Mouse (Mus musculus) thymus, adult 2 months (tissue): Measurements from ENCODE around the gene Gpr108. TPM values are rescaled to one million over a fixed set of nuclear protein-coding genes. Genes with fewer than 3 reads are reported as not detected.
A peak's percentile ranks its signal among the peaks of the same experiment; 100 is the strongest.

Source experiments
- DNase-seq: peaks from one replicate; pipeline ENCODE4 v3.0.0; 2021
- H3K27ac ChIP-seq: fragments of 200-500 bp; 2 replicates; pipeline ENCODE4 v1.5.1; 2012; ENCODE audit warnings: low read length, control low read depth; ENCODE audit not compliant: control insufficient read depth, insufficient read depth
- H3K27me3 ChIP-seq: fragments of 200-500 bp; 2 replicates; pipeline ENCODE4 v1.6.1; 2012; ENCODE audit warnings: mild to moderate bottlenecking, low read length, moderate library complexity, mixed read lengths; ENCODE audit not compliant: control insufficient read depth, insufficient read depth
- H3K36me3 ChIP-seq: fragments of 200-500 bp; 2 replicates; pipeline ENCODE4 v1.6.1; 2012; ENCODE audit warnings: mild to moderate bottlenecking, low read length, moderate library complexity; ENCODE audit not compliant: control insufficient read depth, insufficient read depth
- H3K4me1 ChIP-seq: fragments of 200-500 bp; replicated peaks from 2 replicates; pipeline ENCODE4 v1.6.1; 2012; ENCODE audit warnings: low read length; ENCODE audit not compliant: control insufficient read depth, insufficient read depth
- H3K4me3 ChIP-seq: fragments of 200-500 bp; 2 replicates; pipeline ENCODE4 v1.5.1; 2012; ENCODE audit warnings: mild to moderate bottlenecking, low read length, control low read depth, moderate library complexity; ENCODE audit not compliant: control insufficient read depth, insufficient read depth
- CTCF ChIP-seq: fragments of 200-500 bp; IDR thresholded peaks from 2 replicates; pipeline ENCODE4 v1.5.1; 2012; ENCODE audit warnings: mild to moderate bottlenecking, control low read depth, low read length, moderate library complexity, borderline replicate concordance; ENCODE audit not compliant: control insufficient read depth, poor library complexity, insufficient read depth; ENCODE audit errors: extremely low read depth
- POLR2A ChIP-seq: fragments of 200-500 bp; IDR thresholded peaks from 2 replicates; pipeline ENCODE4 v1.6.1; 2012; ENCODE audit warnings: mild to moderate bottlenecking, low read length, control low read depth, moderate library complexity; ENCODE audit not compliant: control insufficient read depth, poor library complexity, insufficient read depth; ENCODE audit errors: extremely low read depth
- WGBS: fragments of 180-500 bp; shearing (Covaris S2); methylation state at CpG from one replicate; pipeline ENCODE4 v1.1.7; 2018; 5-methylcytosine and 5-hydroxymethylcytosine counted together
- polyA plus RNA-seq: library from polyadenylated mRNA; depleted of rRNA; stranded (reverse); fragments of >200 nt; gene quantifications from 2 replicates; pipeline ENCODE4 v1.2.3, GENCODE M21; 2012

The Gpr108 gene
- polyA plus RNA-seq, 1 experiment: 63.9 TPM

DNA sequence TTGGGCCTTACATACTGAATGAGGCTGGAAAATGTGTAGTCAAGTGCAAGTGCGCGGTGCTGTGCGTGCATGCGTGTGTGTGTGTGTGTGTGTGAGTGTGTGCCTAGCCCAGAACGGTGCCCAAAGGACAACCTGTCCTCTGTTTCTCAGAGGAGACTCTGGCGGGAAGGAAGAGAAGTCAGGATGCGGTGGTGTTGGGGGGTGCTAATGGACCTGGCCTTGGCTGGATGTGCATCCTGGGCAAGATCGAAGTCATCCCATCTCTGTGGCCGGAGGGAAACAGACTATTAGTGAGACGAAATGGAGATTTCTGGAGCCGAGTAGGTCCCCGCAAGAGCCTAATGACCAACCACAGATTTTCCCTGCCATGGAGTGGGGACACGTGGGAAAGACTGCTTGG, 525 bp upstream of the Gpr108 start:
- WGBS: 13% methylated on average over 13 of the region's 13 CpGs
- DNase-seq: peak; percentile 26
- Histone ChIP-seq H3K27ac (peak overlapping the region; percentile 82), H3K27me3 (no peaks in the 10 kb centered on the region), H3K36me3 (no peaks in the 10 kb centered on the region), H3K4me1 (peaks cover 29% of the 10 kb centered on the region), H3K4me3 (peak overlapping the region; percentile 59)
- TF ChIP-seq POLR2A (no peak), CTCF (no peak)

GRCm38 (mm10) chr17:57247393-57248200, 649 bp downstream of the Gpr108 start:
- 0 out of 2 replicates have a peak, but pooled peaks have one; percentile 46 for TF ChIP-seq POLR2A
- peak; percentile 27; the same call in 1 of the 2 replicates for TF ChIP-seq CTCF
- Histone ChIP-seq H3K4me1 (peaks cover 29% of the 10 kb centered on the region), H3K27me3 (no peaks in the 10 kb centered on the region), H3K36me3 (peaks cover 6% of the 10 kb centered on the region), H3K4me3 (peak overlapping the region; percentile 91), H3K27ac (peak overlapping the region; percentile 80)
- DNase-seq: peak; percentile 92
- 1% methylated on average over 46 of the region's 46 CpGs for WGBS

DNA sequence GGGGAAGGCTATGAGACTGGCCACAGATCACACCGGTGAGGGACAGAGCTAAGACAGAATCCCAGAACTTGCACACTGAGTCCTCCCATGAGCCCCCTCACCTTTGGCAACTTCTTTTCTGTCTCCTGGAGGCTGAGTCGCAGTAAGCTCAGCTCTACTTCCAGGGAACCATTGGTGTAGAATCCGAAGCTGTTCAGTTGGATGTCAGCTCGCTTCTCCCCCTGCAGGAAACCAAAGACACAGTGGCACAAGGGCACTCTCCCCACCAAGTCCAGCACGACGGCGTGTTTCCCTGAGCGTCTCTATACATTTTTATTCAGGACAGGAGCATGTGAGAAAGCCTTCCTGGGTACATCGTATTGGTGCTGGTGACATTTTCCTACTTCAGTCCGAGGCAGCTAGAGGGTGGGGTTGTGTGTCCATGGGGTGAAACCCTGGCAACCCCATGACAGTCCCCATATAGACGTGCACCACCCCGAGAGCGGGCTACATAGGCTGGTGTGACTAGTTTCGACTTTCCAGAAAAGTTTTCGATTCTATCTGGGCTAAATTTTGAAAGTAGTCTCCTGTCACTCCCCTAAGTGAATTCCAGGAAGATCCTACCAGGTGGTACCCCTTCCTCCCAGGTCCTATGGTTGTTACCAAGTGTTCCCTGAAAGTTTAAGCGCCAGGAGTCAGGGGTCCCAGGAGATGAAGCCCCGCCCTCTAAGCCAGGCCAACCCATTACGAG, 1.4 kb downstream of the Gpr108 start:
- Histone ChIP-seq H3K27me3 (no peaks in the 10 kb centered on the region), H3K27ac (peak overlapping the region; percentile 79; the same call in 1 of the 2 replicates), H3K4me1 (peaks cover 29% of the 10 kb centered on the region), H3K4me3 (peak overlapping the region; percentile 91), H3K36me3 (peaks cover 6% of the 10 kb centered on the region)
- TF ChIP-seq CTCF (peak; percentile 24; the same call in 1 of the 2 replicates), POLR2A (no peak)
- DNase-seq: peak; percentile 31
- WGBS: 6% methylated on average over 18 of the region's 18 CpGs

- Histone ChIP-seq H3K4me1 (peaks cover 26% of the 10 kb centered on the region), H3K4me3 (no peak overlapping the region)
- 95% methylated on average over 10 of the region's 10 CpGs for WGBS
These were observed 2.8 kb downstream of the Gpr108 start for GRCm38 (mm10) chr17:57245311-57245929.

GRCm38 (mm10) chr17:57243650-57244370, 4.4 kb downstream of the Gpr108 start:
- no peak for DNase-seq
- no peak overlapping the region for H3K4me3 ChIP-seq
- 91% methylated on average over 10 of the region's 10 CpGs for WGBS

More at GRCm38 (mm10) chr17:57245311-57245929, 2.8 kb downstream of the Gpr108 start:
- no peak for TF ChIP-seq CTCF
- TF ChIP-seq POLR2A: no peak
- DNase-seq: no peak
- Histone ChIP-seq H3K27ac (no peak overlapping the region), H3K36me3 (peaks cover 6% of the 10 kb centered on the region), H3K27me3 (no peaks in the 10 kb centered on the region)

DNA sequence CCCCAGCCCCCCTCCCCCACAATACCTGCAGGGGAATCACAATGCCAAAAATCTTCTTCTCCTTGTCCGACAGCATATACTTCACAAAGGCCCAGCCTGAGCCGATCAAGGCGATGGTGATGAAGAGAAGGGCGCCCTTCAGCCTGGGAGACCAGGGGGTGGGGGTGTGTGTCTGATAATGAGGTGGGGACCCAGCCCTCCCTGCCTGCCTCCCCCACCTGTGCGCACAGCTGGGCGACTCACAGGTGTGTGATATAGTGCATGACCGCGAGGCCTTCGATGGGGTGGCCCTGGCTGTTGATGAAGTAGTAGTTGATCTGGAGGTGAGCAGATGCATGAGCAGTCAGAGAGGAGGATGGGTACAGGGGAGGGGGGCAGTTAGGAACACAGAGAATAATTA, 11.1 kb downstream of the Gpr108 start:
- TF ChIP-seq CTCF (no peak), POLR2A (no peak)
- peaks cover 27% of the 10 kb centered on the region for H3K36me3 ChIP-seq
- 98% methylated on average over 9 of the region's 9 CpGs for WGBS
- H3K27ac ChIP-seq: no peak overlapping the region
- DNase-seq: no peak
- H3K27me3 ChIP-seq: no peaks in the 10 kb centered on the region
- no peaks in the 10 kb centered on the region for H3K4me1 ChIP-seq
- H3K4me3 ChIP-seq: no peak overlapping the region

More at GRCm38 (mm10) chr17:57243650-57244370, 4.4 kb downstream of the Gpr108 start:
- no peaks in the 10 kb centered on the region for H3K27me3 ChIP-seq
- H3K4me1 ChIP-seq: peaks cover 14% of the 10 kb centered on the region
- no peak overlapping the region for H3K27ac ChIP-seq
- H3K36me3 ChIP-seq: peaks cover 6% of the 10 kb centered on the region
- TF ChIP-seq CTCF (no peak), POLR2A (no peak)
